ENCODE assay signal across 28 mouse cellular contexts in genomic region chr2:180292026-180292425, GRCm38 (mm10). TPM values are rescaled to one million over a fixed set of nuclear protein-coding genes. Genes with fewer than 3 reads are reported as not detected.
DNase-seq lines count a peak whose midpoint lies in the region; ATAC-seq and TF ChIP-seq lines count a peak whose summit lies in the region.
"Had no signal": no experiment of that assay in that cellular context is flagged by ENCODE, and none has a peak within 500 bp of the region (broad histone marks: within the 10 kb centered on the region; RNA-seq: fewer than 3 reads in every experiment).

No protein-coding gene starts in this region.

- no peaks in the 10 kb centered on the region for H3K9me3 ChIP-seq in heart, embryonic 12.5 days (replicated peaks)
- H3K9me3 ChIP-seq in intestine, embryonic 16.5 days (ENCODE audit: control insufficient read depth, low read length) = no peaks in the 10 kb centered on the region
- H3K9me3 ChIP-seq: embryonic facial prominence, embryonic 10.5 days; kidney, embryonic 15.5 days; limb, embryonic 13.5 days; midbrain, embryonic 15.5 days; neural tube, embryonic 15.5 days had no signal

- H3K36me3 ChIP-seq in heart, embryonic 12.5 days = no peaks in the 10 kb centered on the region
- H3K36me3 ChIP-seq in intestine, embryonic 16.5 days (ENCODE audit: control insufficient read depth, insufficient read depth, low read length) = no peaks in the 10 kb centered on the region
- H3K36me3 ChIP-seq in small intestine, adult 2 months (ENCODE audit: control insufficient read depth, insufficient read depth, low read length) = no peaks in the 10 kb centered on the region
- H3K36me3 ChIP-seq: embryonic facial prominence, embryonic 10.5 days; kidney, embryonic 15.5 days; limb, embryonic 13.5 days; midbrain, embryonic 15.5 days; neural tube, embryonic 15.5 days had no signal

- DNase-seq in gastrocnemius, adult 18-20 months (ENCODE audit: low spot score) = peak; percentile 71
- no peak for DNase-seq in gastrocnemius, postnatal 10 days
- no peak for DNase-seq in heart, postnatal 10 days
- DNase-seq in thymus, postnatal 10 days (ENCODE audit: low spot score in 2 of 2) = no peak
- DNase-seq in frontal cortex, adult 2 months (ENCODE audit: extremely low spot score in 1 of 2, low spot score in 1 of 2) = no peak
- DNase-seq: adrenal gland, postnatal 10 days; cerebellum, adult 9-10 months; layer of hippocampus, postnatal 36 days; right cerebral cortex, postnatal 14 days; thymus, postnatal 4 days had no signal

- no peaks in the 10 kb centered on the region for H3K27me3 ChIP-seq in heart, embryonic 12.5 days (replicated peaks)
- no peaks in the 10 kb centered on the region for H3K27me3 ChIP-seq in intestine, embryonic 16.5 days (replicated peaks; ENCODE audit: control insufficient read depth, insufficient read depth, low read length)
- H3K27me3 ChIP-seq in small intestine, adult 2 months (ENCODE audit: control insufficient read depth, insufficient read depth, low read length) = no peaks in the 10 kb centered on the region
- H3K27me3 ChIP-seq: kidney, embryonic 15.5 days; limb, embryonic 13.5 days; midbrain, embryonic 15.5 days; neural tube, embryonic 15.5 days had no signal

- peaks cover 31% of the 10 kb centered on the region for H3K4me1 ChIP-seq in heart, embryonic 12.5 days (replicated peaks)
- peaks cover 11% of the 10 kb centered on the region for H3K4me1 ChIP-seq in intestine, embryonic 16.5 days (ENCODE audit: control insufficient read depth, insufficient read depth, low read length)
- peaks cover 32% of the 10 kb centered on the region for H3K4me1 ChIP-seq in small intestine, adult 2 months (ENCODE audit: control insufficient read depth, insufficient read depth, insufficient read length, low read length)
- H3K4me1 ChIP-seq: midbrain, embryonic 15.5 days; neural tube, embryonic 15.5 days had no signal

- H3K27ac ChIP-seq in heart, embryonic 12.5 days (ENCODE audit: poor library complexity, severe bottlenecking) = no peak overlapping the region
- H3K27ac ChIP-seq in intestine, embryonic 16.5 days (ENCODE audit: low read length) = peak overlapping the region; percentile 50
- H3K27ac ChIP-seq in small intestine, adult 2 months (ENCODE audit: insufficient read depth, low read depth, low read length) = peak overlapping the region; percentile 57
- H3K27ac ChIP-seq: embryonic facial prominence, embryonic 10.5 days; hindbrain, embryonic 14.5 days; kidney, embryonic 15.5 days; limb, embryonic 13.5 days; liver, embryonic 14.5 days; midbrain, embryonic 15.5 days; neural tube, embryonic 15.5 days had no signal

- intact Hi-C loops in heart, postnatal 10 days (cut with DNase I) = no loop called here

- ATAC-seq in heart, embryonic 12.5 days (ENCODE audit: insufficient number of reproducible peaks, low FRiP score) = no peak
- ATAC-seq in intestine, embryonic 16.5 days = no peak
- ATAC-seq: midbrain, embryonic 15.5 days; Patski had no signal

- H3K4me2 ChIP-seq in heart, embryonic 12.5 days = no peak overlapping the region
- H3K4me2 ChIP-seq in intestine, embryonic 16.5 days (ENCODE audit: low read depth, low read length) = peak overlapping the region; percentile 13; the same call in 1 of the 2 replicates
- H3K4me2 ChIP-seq: hindbrain, embryonic 14.5 days; kidney, embryonic 15.5 days; limb, embryonic 13.5 days; midbrain, embryonic 15.5 days; neural tube, embryonic 15.5 days had no signal

- 62% methylated on average over 4 of the region's 4 CpGs for WGBS in heart, embryonic 12.5 days
- 40% methylated on average over 4 of the region's 4 CpGs for WGBS in intestine, embryonic 16.5 days
- 23% methylated on average over 4 of the region's 4 CpGs for WGBS in small intestine, adult 2 months

- TF ChIP-seq POLR2A in small intestine, adult 2 months (IDR thresholded peaks at IDR 0.05; ENCODE audit: low read depth, low read length) = 0 out of 2 replicates have a peak, but pooled peaks have one; percentile 18

- H3K4me3 ChIP-seq in heart, embryonic 12.5 days = no peak overlapping the region
- H3K4me3 ChIP-seq in intestine, embryonic 16.5 days (ENCODE audit: low read length) = no peak overlapping the region
- H3K4me3 ChIP-seq in small intestine, adult 2 months (ENCODE audit: low read depth, low read length) = no peak overlapping the region
- H3K4me3 ChIP-seq: embryonic facial prominence, embryonic 10.5 days; kidney, embryonic 15.5 days; limb, embryonic 13.5 days; midbrain, embryonic 15.5 days; myocyte; neural tube, embryonic 15.5 days had no signal

- no peak for TF ChIP-seq CTCF in small intestine, adult 2 months (IDR thresholded peaks at IDR 0.05; ENCODE audit: extremely low read depth, insufficient read length, insufficient replicate concordance, low read depth, low read length)

- H3K9ac ChIP-seq in heart, embryonic 12.5 days = 0 out of 2 replicates have a peak overlapping the region, but pooled peaks have one; percentile 12
- peak overlapping the region; percentile 39 for H3K9ac ChIP-seq in intestine, embryonic 16.5 days (ENCODE audit: low read depth, low read length)
- H3K9ac ChIP-seq: hindbrain, embryonic 14.5 days; kidney, embryonic 15.5 days; limb, embryonic 13.5 days; liver, embryonic 14.5 days; midbrain, embryonic 15.5 days; neural tube, embryonic 15.5 days had no signal

RNA-seq across cellular contexts. Expression of gene Rbbp8nl, which starts 2.3 kb away (rescaled TPM):
- not detected for total RNA-seq in gastrocnemius, adult 18-20 months (2021)
- total RNA-seq in gastrocnemius, postnatal 10 days (2021) = not detected
- not detected in 2 replicates for polyA plus RNA-seq in heart, embryonic 12.5 days (2016; fragmentation: Nextera tagmentation; extraction: Ambion mirVana)
- not detected for total RNA-seq in heart, postnatal 10 days (2021)
- 2.5 TPM in 2 replicates for polyA plus RNA-seq in intestine, embryonic 16.5 days (2015; fragmentation: Nextera tagmentation; extraction: Ambion mirVana)
- 1.2 and 1.6 TPM in 2 replicates for polyA plus RNA-seq in small intestine, adult 2 months (2012; rRNA removed)
- polyA plus RNA-seq in frontal cortex, adult 2 months (2012; rRNA removed) = 0.04 TPM in 1 of 2 replicates, not detected in the other
- total RNA-seq: adrenal gland, postnatal 10 days; common myeloid progenitor, adult 5-6 weeks; granulocyte monocyte progenitor cell, adult 5-6 weeks; heart, postnatal 25 days; layer of hippocampus, postnatal 36 days; left cerebral cortex, postnatal 14 days; megakaryocyte, adult 5-6 weeks had no signal
- polyA plus RNA-seq: hindbrain, embryonic 14.5 days; midbrain, embryonic 15.5 days; myocyte; neural tube, embryonic 15.5 days; Patski; testis, adult 2 months had no signal

RNA-seq across cellular contexts. Expression of gene Cables2, which starts 18.7 kb away (rescaled TPM):
- total RNA-seq in gastrocnemius, adult 18-20 months (2021) = 1 to 10 TPM; 8.2 to 9.1 TPM
- total RNA-seq in gastrocnemius, postnatal 10 days (2021) = 10 to 100 TPM in 1 of 2 experiments, 1 to 10 TPM in 1; 9.3 to 10.3 TPM
- polyA plus RNA-seq in heart, embryonic 12.5 days (2016; fragmentation: Nextera tagmentation; extraction: Ambion mirVana) = 15.8 and 16.2 TPM in 2 replicates
- total RNA-seq in heart, postnatal 10 days (2021) = 10 to 100 TPM; 16.5 to 16.7 TPM
- polyA plus RNA-seq in intestine, embryonic 16.5 days (2015; fragmentation: Nextera tagmentation; extraction: Ambion mirVana) = 2.8 and 4.8 TPM in 2 replicates
- 15.3 and 32.0 TPM in 2 replicates for polyA plus RNA-seq in small intestine, adult 2 months (2012; rRNA removed)
- 31.1 and 33.3 TPM in 2 replicates for polyA plus RNA-seq in frontal cortex, adult 2 months (2012; rRNA removed)

RNA-seq across cellular contexts. Expression of gene Rps21, which starts 34.8 kb away (rescaled TPM):
- 100 to 1,000 TPM; 355 to 460 TPM for total RNA-seq in gastrocnemius, adult 18-20 months (2021)
- 100 to 1,000 TPM; 545 to 616 TPM for total RNA-seq in gastrocnemius, postnatal 10 days (2021)
- 336 and 349 TPM in 2 replicates for polyA plus RNA-seq in heart, embryonic 12.5 days (2016; fragmentation: Nextera tagmentation; extraction: Ambion mirVana)
- total RNA-seq in heart, postnatal 10 days (2021) = 100 to 1,000 TPM; 575 to 597 TPM
- polyA plus RNA-seq in intestine, embryonic 16.5 days (2015; fragmentation: Nextera tagmentation; extraction: Ambion mirVana) = 471 and 487 TPM in 2 replicates
- polyA plus RNA-seq in small intestine, adult 2 months (2012; rRNA removed) = 2,052 and 2,413 TPM in 2 replicates
- 1,869 and 1,955 TPM in 2 replicates for polyA plus RNA-seq in frontal cortex, adult 2 months (2012; rRNA removed)

RNA-seq across cellular contexts. Expression of gene Gata5, which starts 42.5 kb away (rescaled TPM):
- total RNA-seq in gastrocnemius, adult 18-20 months (2021) = not detected
- total RNA-seq in gastrocnemius, postnatal 10 days (2021) = not detected
- 24.7 and 28.4 TPM in 2 replicates for polyA plus RNA-seq in heart, embryonic 12.5 days (2016; fragmentation: Nextera tagmentation; extraction: Ambion mirVana)
- total RNA-seq in heart, postnatal 10 days (2021) = 1 to 10 TPM; 1.0 to 1.2 TPM
- 10.3 and 11.6 TPM in 2 replicates for polyA plus RNA-seq in intestine, embryonic 16.5 days (2015; fragmentation: Nextera tagmentation; extraction: Ambion mirVana)
- polyA plus RNA-seq in small intestine, adult 2 months (2012; rRNA removed) = 36.0 and 121 TPM in 2 replicates
- not detected in 2 replicates for polyA plus RNA-seq in frontal cortex, adult 2 months (2012; rRNA removed)
- total RNA-seq: common myeloid progenitor, adult 5-6 weeks; granulocyte monocyte progenitor cell, adult 5-6 weeks; layer of hippocampus, postnatal 36 days; left cerebral cortex, postnatal 14 days; megakaryocyte, adult 5-6 weeks had no signal
- polyA plus RNA-seq: midbrain, embryonic 15.5 days; myocyte; Patski had no signal
